Mouse (Mus musculus) C2C12 (cell line): ENCODE data around the gene Cxcl16.

Experiments
- CTCF ChIP-seq: IDR thresholded peaks from one replicate; pipeline ENCODE4 v1.5.1; 2011; ENCODE audit not compliant: control insufficient read depth, insufficient read depth, insufficient read length
- MYOD1 ChIP-seq: IDR thresholded peaks from one replicate; pipeline ENCODE4 v1.6.1; 2011; ENCODE audit warnings: low read depth; ENCODE audit not compliant: control insufficient read depth, insufficient read length
- USF1 ChIP-seq: IDR thresholded peaks from one replicate; pipeline ENCODE4 v1.6.1; 2011; ENCODE audit warnings: low read depth, mild to moderate bottlenecking, control low read depth, moderate library complexity

DNA sequence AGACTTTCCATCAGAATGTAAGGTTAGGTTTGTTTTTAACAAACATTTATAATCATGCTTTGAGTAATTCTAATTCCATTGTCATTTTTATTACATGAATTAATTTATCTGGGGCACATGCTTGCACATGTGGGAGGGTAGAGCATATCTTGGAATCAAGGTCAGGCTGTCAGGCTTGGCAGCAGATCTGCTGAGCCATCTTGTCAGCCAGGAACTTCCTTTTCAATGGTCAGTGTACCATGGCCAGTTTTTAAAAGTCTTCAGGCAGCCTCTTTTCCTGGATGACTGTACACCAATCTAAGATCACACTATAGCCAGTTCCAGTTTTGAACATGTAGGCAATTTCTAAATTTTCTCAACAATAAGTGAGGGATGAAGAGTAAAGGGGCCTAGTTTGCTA, 12.9 kb upstream of the Cxcl16 start:
- TF ChIP-seq USF1, result no peak
- TF ChIP-seq CTCF, result no peak
- TF ChIP-seq MYOD1, result no peak
